Mouse (Mus musculus): ENCODE results near the gene Slc44a3. TPM values are rescaled to one million over a fixed set of nuclear protein-coding genes. Genes with fewer than 3 reads are reported as not detected.

Gene Slc44a3
- polyA plus RNA-seq, 1 experiment from 2014 or later, result 1.1 TPM

DNA sequence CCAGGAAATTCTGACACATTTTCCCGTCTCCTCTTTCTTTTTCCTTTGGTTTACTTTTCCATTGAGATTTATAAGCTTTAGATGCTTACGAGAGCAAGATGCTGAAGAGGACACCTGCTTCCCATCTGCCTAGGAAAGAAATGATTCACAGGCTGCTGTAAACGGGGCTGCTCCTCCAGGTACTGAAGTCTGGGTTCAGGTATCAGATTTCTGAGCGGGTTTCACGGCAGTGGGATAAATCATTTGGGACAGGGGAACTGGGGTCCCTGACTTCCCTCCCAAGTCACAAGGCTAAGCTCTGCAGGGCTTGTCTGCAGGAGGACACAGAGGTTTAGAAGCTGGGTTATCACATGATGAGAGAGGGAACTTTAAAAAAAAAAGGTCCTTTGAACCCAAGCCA, 40.2 kb downstream of the Slc44a3 start:
- Histone ChIP-seq H3K4me1 (replicated peaks; ENCODE audit: control insufficient read depth, insufficient read depth, low read length) (peaks cover 16% of the 10 kb centered on the region), H3K27ac (no peak overlapping the region), H3K9ac (no peak overlapping the region), H3K36me3 (replicated peaks; ENCODE audit: control insufficient read depth, insufficient read depth) (no peaks in the 10 kb centered on the region), H3K4me3 (replicated peaks; ENCODE audit: low read length) (no peak overlapping the region), H3K4me2 (replicated peaks) (no peak overlapping the region), H3K27me3 (ENCODE audit: control insufficient read depth, insufficient read depth, low read length) (no peaks in the 10 kb centered on the region), H3K9me3 (ENCODE audit: control insufficient read depth, low read length) (no peaks in the 10 kb centered on the region)
- DNase-seq (ENCODE audit: low spot score), result no peak
- no peak for ATAC-seq (ENCODE audit: low FRiP score)
- WGBS, result 66% methylated on average over 5 of the region's 5 CpGs

DNA sequence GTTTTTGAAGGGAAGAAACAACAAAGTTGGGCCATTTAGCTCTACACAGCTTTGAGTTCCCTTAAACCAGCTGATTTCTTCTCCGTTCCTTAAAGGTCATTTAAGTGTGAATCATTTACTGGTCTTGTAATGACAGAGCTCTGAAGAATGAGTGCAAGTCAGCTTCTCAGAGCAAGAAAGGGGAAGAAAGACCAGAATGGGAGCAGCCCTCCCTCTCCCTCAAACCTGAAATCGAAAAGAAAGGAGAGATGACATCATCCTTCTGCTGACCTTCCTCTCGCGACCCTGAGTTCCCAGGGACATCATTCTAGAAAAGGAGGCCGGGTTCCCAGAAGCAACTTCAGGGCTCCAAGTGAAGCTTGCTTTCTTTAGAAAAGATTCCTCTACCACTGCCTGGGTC, 41.3 kb downstream of the Slc44a3 start:
- Histone ChIP-seq H3K4me1 (replicated peaks; ENCODE audit: control insufficient read depth, insufficient read depth, low read length) (peaks cover 16% of the 10 kb centered on the region), H3K9me3 (ENCODE audit: control insufficient read depth, low read length) (no peaks in the 10 kb centered on the region), H3K27me3 (ENCODE audit: control insufficient read depth, insufficient read depth, low read length) (no peaks in the 10 kb centered on the region), H3K27ac (no peak overlapping the region), H3K36me3 (replicated peaks; ENCODE audit: control insufficient read depth, insufficient read depth) (no peaks in the 10 kb centered on the region), H3K9ac (no peak overlapping the region), H3K4me3 (replicated peaks; ENCODE audit: low read length) (no peak overlapping the region), H3K4me2 (replicated peaks) (no peak overlapping the region)
- DNase-seq (ENCODE audit: low spot score) (no peak), ATAC-seq (ENCODE audit: low FRiP score) (no peak)
- 50% methylated on average over 5 of the region's 5 CpGs for WGBS

DNA sequence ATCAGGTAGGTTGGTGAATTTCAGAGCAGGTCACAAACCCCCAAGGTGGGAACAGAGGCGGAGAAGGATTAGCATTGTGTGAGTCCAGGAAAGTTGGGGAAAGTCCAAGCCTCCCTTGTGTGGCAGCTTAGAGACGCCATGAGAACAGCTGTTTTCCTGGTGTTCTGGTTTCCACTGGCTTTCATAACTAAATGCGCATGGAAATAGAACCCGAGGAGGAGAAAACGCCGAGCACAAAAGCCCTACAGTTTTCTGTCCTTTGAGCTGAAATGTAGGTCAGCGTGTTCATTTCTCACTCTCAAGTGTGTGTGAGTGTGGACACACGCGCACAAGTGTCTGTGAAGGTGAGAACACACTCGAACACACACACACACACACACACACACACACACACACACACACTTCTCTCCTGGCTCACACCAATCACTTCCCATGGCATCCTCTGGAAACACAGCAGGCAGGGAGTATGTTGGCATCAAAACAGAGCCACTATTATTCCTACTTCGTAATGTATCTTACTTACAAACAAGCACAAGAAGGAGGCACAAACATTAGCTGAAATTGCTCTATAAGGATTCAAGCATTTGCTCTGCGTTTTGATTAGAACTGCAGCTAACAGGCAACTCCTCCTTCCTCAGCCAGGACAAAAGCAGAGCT, 42.6 kb downstream of the Slc44a3 start:
- no peak overlapping the region for H3K4me3 ChIP-seq (replicated peaks; ENCODE audit: low read length)
- no peak overlapping the region for H3K9ac ChIP-seq
- WGBS, result 41% methylated on average over 12 of the region's 12 CpGs
- peak; percentile 35 for DNase-seq (ENCODE audit: low spot score)
- no peaks in the 10 kb centered on the region for H3K27me3 ChIP-seq (ENCODE audit: control insufficient read depth, insufficient read depth, low read length)
- H3K4me2 ChIP-seq (replicated peaks), result no peak overlapping the region
- 0 out of 2 replicates have a peak, but pooled peaks have one; percentile 44 for ATAC-seq (ENCODE audit: low FRiP score)
- H3K9me3 ChIP-seq (ENCODE audit: control insufficient read depth, low read length), result no peaks in the 10 kb centered on the region
- peak overlapping the region; percentile 54 for H3K27ac ChIP-seq
- peaks cover 16% of the 10 kb centered on the region for H3K4me1 ChIP-seq (replicated peaks; ENCODE audit: control insufficient read depth, insufficient read depth, low read length)
- H3K36me3 ChIP-seq (replicated peaks; ENCODE audit: control insufficient read depth, insufficient read depth), result no peaks in the 10 kb centered on the region

DNA sequence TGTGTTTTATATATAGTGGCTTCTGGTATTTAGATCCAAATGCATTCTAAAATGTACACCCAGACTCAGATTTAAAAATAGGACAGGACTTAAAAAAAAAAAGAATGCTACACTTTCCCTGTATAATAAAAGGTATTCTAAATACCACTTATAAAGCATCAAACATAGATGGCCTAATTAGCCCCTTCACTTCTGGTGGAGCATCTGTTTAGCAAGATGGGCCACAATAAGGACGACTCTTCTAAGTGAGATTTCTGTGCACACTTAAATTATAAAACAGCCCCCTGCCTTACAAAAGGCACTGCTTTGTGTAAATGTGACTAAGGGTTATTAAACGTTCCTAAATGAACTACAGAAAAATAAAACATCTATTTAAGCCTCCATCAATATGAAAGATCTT, 47.0 kb downstream of the Slc44a3 start:
- WGBS, result 54% methylated on average over 2 of the region's 2 CpGs
- no peaks in the 10 kb centered on the region for H3K27me3 ChIP-seq (ENCODE audit: control insufficient read depth, insufficient read depth, low read length)
- H3K4me1 ChIP-seq (replicated peaks; ENCODE audit: control insufficient read depth, insufficient read depth, low read length), result peaks cover 35% of the 10 kb centered on the region
- ATAC-seq (ENCODE audit: low FRiP score) (no peak), DNase-seq (ENCODE audit: low spot score) (no peak)
- no peak overlapping the region for H3K27ac ChIP-seq
- no peak overlapping the region for H3K4me2 ChIP-seq (replicated peaks)
- H3K9ac ChIP-seq, result no peak overlapping the region
- no peaks in the 10 kb centered on the region for H3K36me3 ChIP-seq (replicated peaks; ENCODE audit: control insufficient read depth, insufficient read depth)
- no peak overlapping the region for H3K4me3 ChIP-seq (replicated peaks; ENCODE audit: low read length)
- no peaks in the 10 kb centered on the region for H3K9me3 ChIP-seq (ENCODE audit: control insufficient read depth, low read length)

DNA sequence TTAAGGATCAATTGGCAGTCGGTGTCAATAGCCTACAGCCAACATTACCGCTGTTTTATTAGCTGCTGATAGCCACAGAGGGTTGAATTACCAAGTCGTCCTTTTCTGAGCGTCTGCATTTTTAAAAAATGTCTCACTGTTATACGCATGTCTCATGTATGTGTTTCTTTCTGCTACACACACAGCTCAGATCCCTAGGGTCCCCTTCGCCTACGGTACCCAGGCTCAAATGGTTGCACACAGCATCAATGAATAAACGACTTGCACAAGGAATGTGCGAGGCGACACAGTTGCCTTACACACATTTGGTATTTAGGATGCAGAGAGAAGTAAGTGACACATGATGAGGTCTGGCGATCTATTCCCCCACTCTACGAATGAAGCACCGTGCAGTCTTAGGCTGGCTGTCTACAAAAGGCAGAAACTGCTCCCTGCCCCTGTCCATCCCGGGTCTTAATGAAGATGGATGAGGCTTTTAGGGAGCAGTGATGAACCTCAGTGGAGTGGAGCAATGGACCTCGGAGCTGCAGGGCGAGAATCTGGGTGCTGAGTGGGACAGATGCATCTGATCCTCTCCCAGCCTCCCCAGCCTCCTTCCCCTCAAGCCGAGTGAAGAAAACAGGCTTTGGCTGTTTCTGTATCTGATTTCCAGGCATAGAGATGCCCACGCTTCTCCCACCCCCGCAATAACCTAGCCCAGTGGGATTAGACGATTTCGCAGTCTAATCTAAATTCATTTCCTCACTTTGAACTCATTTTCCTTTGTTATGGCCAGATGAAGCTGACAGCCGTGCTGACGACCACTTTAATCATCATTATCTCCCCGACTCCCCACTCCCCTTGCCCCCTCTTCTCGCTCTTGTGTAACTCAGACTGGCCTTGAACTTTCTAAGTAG, 48.7 kb downstream of the Slc44a3 start:
- DNase-seq (ENCODE audit: low spot score), result peak; percentile 52
- Histone ChIP-seq H3K4me1 (replicated peaks; ENCODE audit: control insufficient read depth, insufficient read depth, low read length) (peaks cover 26% of the 10 kb centered on the region), H3K4me2 (replicated peaks) (peak overlapping the region; percentile 41), H3K36me3 (replicated peaks; ENCODE audit: control insufficient read depth, insufficient read depth) (no peaks in the 10 kb centered on the region), H3K4me3 (replicated peaks; ENCODE audit: low read length) (no peak overlapping the region), H3K27ac (peak overlapping the region; percentile 78), H3K9me3 (ENCODE audit: control insufficient read depth, low read length) (no peaks in the 10 kb centered on the region), H3K27me3 (ENCODE audit: control insufficient read depth, insufficient read depth, low read length) (no peaks in the 10 kb centered on the region), H3K9ac (peak overlapping the region; percentile 53; the same call in 1 of the 2 replicates)
- ATAC-seq (ENCODE audit: low FRiP score), result peak; percentile 65; the same call in 1 of the 2 replicates
- 26% methylated on average over 25 of the region's 25 CpGs for WGBS

DNA sequence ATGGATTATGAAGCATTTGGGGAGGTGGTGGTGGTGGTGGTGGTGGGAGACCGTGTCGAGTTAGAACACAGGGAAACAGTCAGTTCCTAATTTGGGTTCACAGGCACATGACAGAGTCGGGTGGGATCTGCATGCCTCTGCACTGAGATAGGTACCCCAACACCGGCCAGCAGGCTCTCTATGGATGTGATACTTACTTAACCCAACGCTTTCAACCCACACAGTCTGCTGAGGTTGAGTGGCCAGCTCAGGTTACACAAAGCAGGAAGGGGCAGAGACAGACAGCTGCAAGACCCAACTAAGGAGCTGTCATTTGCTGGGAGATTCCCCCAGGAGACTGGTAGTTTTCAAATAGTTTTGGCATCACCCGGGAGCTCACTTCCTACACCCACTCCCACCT, 50.6 kb downstream of the Slc44a3 start:
- Histone ChIP-seq H3K4me3 (replicated peaks; ENCODE audit: low read length) (no peak overlapping the region), H3K27ac (no peak overlapping the region), H3K4me2 (replicated peaks) (no peak overlapping the region), H3K36me3 (replicated peaks; ENCODE audit: control insufficient read depth, insufficient read depth) (no peaks in the 10 kb centered on the region), H3K27me3 (ENCODE audit: control insufficient read depth, insufficient read depth, low read length) (no peaks in the 10 kb centered on the region), H3K9me3 (ENCODE audit: control insufficient read depth, low read length) (no peaks in the 10 kb centered on the region), H3K9ac (no peak overlapping the region), H3K4me1 (replicated peaks; ENCODE audit: control insufficient read depth, insufficient read depth, low read length) (peaks cover 26% of the 10 kb centered on the region)
- WGBS, result 53% methylated on average over 6 of the region's 6 CpGs
- ATAC-seq (ENCODE audit: low FRiP score), result no peak
- DNase-seq (ENCODE audit: low spot score), result no peak

DNA sequence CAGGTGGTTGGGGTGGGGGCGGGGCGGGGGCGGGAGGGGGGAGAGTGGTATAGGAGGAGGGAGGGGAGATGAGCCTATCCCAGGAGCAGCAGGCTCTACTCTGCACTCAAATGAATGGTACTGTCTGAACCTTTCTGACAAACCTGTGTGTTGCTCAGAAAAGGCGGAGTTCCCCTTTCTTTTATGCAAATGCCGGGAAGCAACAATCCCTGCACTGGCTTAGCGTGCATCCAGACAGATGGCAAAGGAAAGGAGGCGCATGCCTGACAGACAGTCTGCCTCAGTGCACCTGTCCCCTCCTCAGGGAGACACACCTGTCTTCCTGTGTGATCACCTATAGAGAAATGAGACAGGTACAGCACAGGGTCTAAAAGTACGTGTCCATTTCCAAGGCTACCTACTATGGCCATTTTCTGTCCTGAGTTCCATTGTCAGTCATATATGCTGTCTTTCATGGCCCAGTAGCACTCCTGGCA, 51.2 kb downstream of the Slc44a3 start:
- WGBS, result 47% methylated on average over 8 of the region's 8 CpGs
- peaks cover 26% of the 10 kb centered on the region for H3K4me1 ChIP-seq (replicated peaks; ENCODE audit: control insufficient read depth, insufficient read depth, low read length)
- no peak overlapping the region for H3K4me2 ChIP-seq (replicated peaks)
- H3K36me3 ChIP-seq (replicated peaks; ENCODE audit: control insufficient read depth, insufficient read depth), result no peaks in the 10 kb centered on the region
- no peak overlapping the region for H3K4me3 ChIP-seq (replicated peaks; ENCODE audit: low read length)
- H3K9ac ChIP-seq, result no peak overlapping the region
- no peak for ATAC-seq (ENCODE audit: low FRiP score)
- no peaks in the 10 kb centered on the region for H3K27me3 ChIP-seq (ENCODE audit: control insufficient read depth, insufficient read depth, low read length)
- DNase-seq (ENCODE audit: low spot score), result no peak
- H3K9me3 ChIP-seq (ENCODE audit: control insufficient read depth, low read length), result no peaks in the 10 kb centered on the region
- H3K27ac ChIP-seq, result no peak overlapping the region

DNA sequence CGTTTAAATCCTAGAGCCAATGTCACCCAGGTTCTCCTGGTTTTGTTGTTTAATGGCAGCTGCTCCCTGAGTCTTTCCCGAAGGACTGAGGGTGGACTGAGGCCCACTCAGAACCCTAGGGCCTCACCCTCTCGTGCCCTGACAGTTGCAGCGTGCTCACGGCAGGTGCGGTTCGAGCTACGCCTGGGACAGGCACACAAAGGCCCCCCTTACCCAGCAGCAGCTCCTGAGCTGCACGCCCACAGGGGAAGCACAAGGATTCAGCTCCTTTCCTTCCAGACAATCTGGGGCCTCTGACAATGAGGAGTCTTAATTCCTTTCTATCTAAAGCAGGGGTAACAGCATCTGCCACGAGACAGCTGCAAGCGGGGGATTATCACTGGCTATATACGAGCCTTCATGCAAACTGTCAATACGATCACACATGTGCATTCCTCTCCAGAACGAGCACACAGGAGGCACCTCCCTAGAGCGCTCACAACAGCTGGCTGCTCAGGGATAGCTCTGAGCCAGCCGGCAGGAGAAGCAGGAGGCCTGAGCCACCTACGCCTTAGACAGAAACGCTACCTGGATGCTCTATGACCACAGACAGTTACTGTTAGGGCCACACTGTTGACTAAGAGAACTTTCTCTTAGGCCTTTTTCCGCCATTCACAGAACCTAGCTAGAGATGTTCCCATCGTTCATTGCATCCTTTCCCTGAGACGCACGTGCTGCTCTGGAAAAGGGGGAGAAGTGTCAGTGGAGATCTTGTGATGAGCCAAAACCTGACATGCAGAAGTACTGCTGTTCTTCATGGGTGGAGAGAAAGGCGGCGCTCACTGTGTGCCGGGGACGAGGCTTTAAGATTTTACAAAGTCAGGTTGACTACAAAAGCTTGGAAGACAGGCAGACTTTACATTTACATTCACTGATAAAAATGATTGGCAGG, 51.9 kb downstream of the Slc44a3 start:
- ATAC-seq (ENCODE audit: low FRiP score) (no peak), DNase-seq (ENCODE audit: low spot score) (no peak)
- Histone ChIP-seq H3K9me3 (ENCODE audit: control insufficient read depth, low read length) (no peaks in the 10 kb centered on the region), H3K36me3 (replicated peaks; ENCODE audit: control insufficient read depth, insufficient read depth) (no peaks in the 10 kb centered on the region), H3K4me3 (replicated peaks; ENCODE audit: low read length) (no peak overlapping the region), H3K4me1 (replicated peaks; ENCODE audit: control insufficient read depth, insufficient read depth, low read length) (peaks cover 26% of the 10 kb centered on the region), H3K9ac (no peak overlapping the region), H3K27me3 (ENCODE audit: control insufficient read depth, insufficient read depth, low read length) (no peaks in the 10 kb centered on the region), H3K4me2 (replicated peaks) (no peak overlapping the region), H3K27ac (peak overlapping the region; percentile 57; the same call in 1 of the 2 replicates)
- 40% methylated on average over 26 of the region's 26 CpGs for WGBS
